Mouse (Mus musculus) bone marrow macrophage, adult 2 months (primary cell): Measurements from ENCODE around the gene Ndufb10.

Experiments used
- CTCF ChIP-seq: IDR thresholded peaks from 2 replicates; pipeline ENCODE4 v1.5.1; 2012; ENCODE audit warnings: low read depth, mild to moderate bottlenecking, low read length, moderate library complexity
- POLR2A ChIP-seq: IDR thresholded peaks from 2 replicates; pipeline ENCODE4 v1.6.1; 2012; ENCODE audit warnings: mild to moderate bottlenecking, low read depth, low read length, borderline replicate concordance

DNA sequence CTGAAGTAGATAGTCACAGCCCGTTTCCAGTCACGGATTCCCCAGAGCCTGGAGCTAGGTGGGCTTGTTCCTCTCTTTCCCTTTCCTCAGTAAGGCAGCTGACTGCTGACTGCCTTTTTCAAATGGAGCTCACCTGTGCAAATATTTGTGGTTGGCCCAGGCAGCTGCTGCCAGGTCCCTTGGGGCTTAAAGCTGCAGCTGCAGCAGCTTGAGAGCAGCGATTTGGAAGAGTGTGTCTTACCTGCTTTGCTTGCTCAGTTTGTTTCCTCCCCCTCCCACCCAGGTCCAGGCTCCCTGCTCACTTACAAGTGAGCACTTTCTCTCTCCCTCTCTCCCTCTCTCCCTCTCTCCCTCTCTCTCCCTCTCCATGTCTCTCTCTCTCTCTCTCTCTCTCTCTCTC is 44.9 kb upstream of the Ndufb10 start:
- TF ChIP-seq POLR2A: no peak
- no peak for TF ChIP-seq CTCF
